Mouse (Mus musculus) intestine, postnatal 0 days (tissue): ENCODE data around the gene Dock7. TPM values are rescaled to one million over a fixed set of nuclear protein-coding genes. Genes with fewer than 3 reads are reported as not detected.

Experiments
- ATAC-seq: fragments of 200-750 bp; cut with Nextera tagmentation; 2 replicates; pipeline ENCODE4 v1.8.0; 2017; ENCODE audit warnings: mild to moderate bottlenecking, moderate TSS enrichment, moderate library complexity
- H3K27ac ChIP-seq: fragments of 300-500 bp; sonication (generic); 2 replicates; pipeline ENCODE4 v1.5.1; 2014; ENCODE audit warnings: mild to moderate bottlenecking, low read depth, low read length, moderate library complexity
- H3K27me3 ChIP-seq: fragments of 300-500 bp; sonication (generic); replicated peaks from 2 replicates; pipeline ENCODE4 v1.6.1; 2014; ENCODE audit warnings: low read length, mixed read lengths; ENCODE audit not compliant: control insufficient read depth, insufficient read depth
- H3K36me3 ChIP-seq: fragments of 300-500 bp; sonication (generic); 2 replicates; pipeline ENCODE4 v1.6.1; 2014; ENCODE audit warnings: mild to moderate bottlenecking, moderate library complexity; ENCODE audit not compliant: control insufficient read depth, insufficient read depth
- H3K4me1 ChIP-seq: fragments of 300-500 bp; sonication (generic); replicated peaks from 2 replicates; pipeline ENCODE4 v1.6.1; 2014; ENCODE audit warnings: antibody characterized with exemption, low read length, mixed read lengths; ENCODE audit not compliant: control insufficient read depth, insufficient read depth
- H3K4me2 ChIP-seq: fragments of 300-500 bp; sonication (generic); replicated peaks from 2 replicates; pipeline ENCODE4 v1.6.1; 2014; ENCODE audit warnings: low read depth, mild to moderate bottlenecking, moderate library complexity
- H3K4me3 ChIP-seq: fragments of 300-500 bp; sonication (generic); 2 replicates; pipeline ENCODE4 v1.5.1; 2014; ENCODE audit warnings: low read depth, low read length
- H3K9ac ChIP-seq: fragments of 300-500 bp; sonication (generic); 2 replicates; pipeline ENCODE4 v1.6.1; 2014; ENCODE audit warnings: mild to moderate bottlenecking, low read depth, low read length
- H3K9me3 ChIP-seq: fragments of 300-500 bp; sonication (generic); 2 replicates; pipeline ENCODE4 v1.6.1; 2016; ENCODE audit warnings: mixed run types; ENCODE audit not compliant: control insufficient read depth
- CTCF ChIP-seq: sonication (generic); IDR thresholded peaks from 2 replicates; pipeline ENCODE4 v1.5.1; 2016; ENCODE audit warnings: low read depth, mild to moderate bottlenecking, control low read depth, antibody characterized with exemption, moderate library complexity
- WGBS: fragments of 180-500 bp; shearing (Covaris S2); extraction: QIAGEN DNeasy Blood & Tissue Kit; methylation state at CpG from one replicate; pipeline ENCODE4 v1.1.7; 2014; 5-methylcytosine and 5-hydroxymethylcytosine counted together
- polyA plus RNA-seq: library from polyadenylated mRNA; unstranded; fragments of >200 nt; fragmentation: Nextera tagmentation; extraction: Ambion mirVana; gene quantifications from 2 replicates; pipeline ENCODE4 v1.2.1, GENCODE M21; 2015

The Dock7 gene
- polyA plus RNA-seq, 1 experiment from 2014 or later: 18.7 TPM

GRCm38 (mm10) chr4:98925250-98925781, 195.4 kb downstream of the Dock7 start:
- no peak for ATAC-seq
- H3K36me3 ChIP-seq: 0 out of 2 replicates have a peak, but pooled peaks cover 6% of the 10 kb centered on the region
- H3K4me2 ChIP-seq: peak overlapping the region; percentile 80
- 8% methylated on average over 6 of the region's 6 CpGs for WGBS
- no peak for TF ChIP-seq CTCF
- H3K27me3 ChIP-seq: no peaks in the 10 kb centered on the region
- no peak overlapping the region for H3K27ac ChIP-seq
- H3K4me1 ChIP-seq: no peaks in the 10 kb centered on the region
- no peaks in the 10 kb centered on the region for H3K9me3 ChIP-seq
- peak overlapping the region; percentile 96 for H3K4me3 ChIP-seq
- peak overlapping the region; percentile 86 for H3K9ac ChIP-seq

- no peak for ATAC-seq
- TF ChIP-seq CTCF: no peak
Observed at GRCm38 (mm10) chr4:98924906-98925178, 195.9 kb downstream of the Dock7 start.

GRCm38 (mm10) chr4:98924071-98924905, 196.4 kb downstream of the Dock7 start:
- H3K36me3 ChIP-seq: 0 out of 2 replicates have a peak, but pooled peaks cover 6% of the 10 kb centered on the region

More at GRCm38 (mm10) chr4:98924906-98925178, 195.9 kb downstream of the Dock7 start:
- peak overlapping the region; percentile 80 for H3K4me2 ChIP-seq
- H3K36me3 ChIP-seq: 0 out of 2 replicates have a peak, but pooled peaks cover 6% of the 10 kb centered on the region
- H3K4me1 ChIP-seq: no peaks in the 10 kb centered on the region
- peak overlapping the region; percentile 86 for H3K9ac ChIP-seq
- H3K9me3 ChIP-seq: no peaks in the 10 kb centered on the region
- H3K27ac ChIP-seq: no peak overlapping the region
- H3K4me3 ChIP-seq: peak overlapping the region; percentile 96
- 0% methylated on average over 2 of the region's 2 CpGs for WGBS
- H3K27me3 ChIP-seq: no peaks in the 10 kb centered on the region

DNA sequence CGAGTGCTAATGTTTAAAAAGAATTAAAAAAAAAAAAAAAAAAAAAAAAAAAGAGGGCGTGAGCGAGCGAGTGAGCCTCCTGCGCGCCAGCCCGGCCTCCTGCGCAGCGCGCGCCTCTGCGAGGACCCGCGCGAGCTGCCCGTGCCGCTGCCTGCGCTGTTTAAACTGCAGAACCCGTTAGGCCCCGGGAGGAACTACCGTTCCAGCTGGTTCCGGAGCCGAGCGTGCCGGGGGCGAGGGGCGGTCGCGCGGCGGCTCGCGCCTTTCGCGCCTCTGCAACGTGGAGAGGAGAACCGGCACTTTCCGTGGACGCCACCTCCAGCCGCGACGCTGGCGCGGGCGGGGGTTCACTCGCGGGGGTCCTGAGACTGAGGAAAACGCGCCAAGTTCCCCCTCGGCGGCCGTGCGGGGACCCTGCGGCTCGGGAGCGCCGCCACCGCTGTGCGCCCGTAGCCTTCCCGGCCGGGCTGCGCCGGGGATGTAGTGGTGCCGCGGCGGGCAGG, 197.1 kb downstream of the Dock7 start, which contains the start of gene Usp1:
TSS of gene Usp1 (plus strand) at position 243 of the 503 bp plus-strand sequence.
- Histone ChIP-seq H3K9ac (peak within 1 kb of the TSS; percentile 91), H3K4me3 (peak within 1 kb of the TSS; percentile 96), H3K4me1 (no peaks in the 10 kb centered on the region), H3K27me3 (no peaks in the 10 kb centered on the region), H3K27ac (peak within 1 kb of the TSS; percentile 99), H3K36me3 (0 out of 2 replicates have a peak, but pooled peaks cover under 1% of the 10 kb centered on the region), H3K9me3 (no peaks in the 10 kb centered on the region), H3K4me2 (peak within 1 kb of the TSS; percentile 86)
- under 1% methylated on average over 65 of the region's 67 CpGs for WGBS
- TF ChIP-seq CTCF: no peak
- no peak for ATAC-seq

More at GRCm38 (mm10) chr4:98924071-98924905, 196.4 kb downstream of the Dock7 start:
- under 1% methylated on average over 60 of the region's 66 CpGs for WGBS
- Histone ChIP-seq H3K4me1 (no peaks in the 10 kb centered on the region), H3K27me3 (no peaks in the 10 kb centered on the region), H3K27ac (peak overlapping the region; percentile 99), H3K9ac (peak overlapping the region; percentile 86), H3K4me2 (peak overlapping the region; percentile 80), H3K4me3 (peak overlapping the region; percentile 96), H3K9me3 (no peaks in the 10 kb centered on the region)
- no peak for TF ChIP-seq CTCF
- peak; percentile 9 for ATAC-seq

DNA sequence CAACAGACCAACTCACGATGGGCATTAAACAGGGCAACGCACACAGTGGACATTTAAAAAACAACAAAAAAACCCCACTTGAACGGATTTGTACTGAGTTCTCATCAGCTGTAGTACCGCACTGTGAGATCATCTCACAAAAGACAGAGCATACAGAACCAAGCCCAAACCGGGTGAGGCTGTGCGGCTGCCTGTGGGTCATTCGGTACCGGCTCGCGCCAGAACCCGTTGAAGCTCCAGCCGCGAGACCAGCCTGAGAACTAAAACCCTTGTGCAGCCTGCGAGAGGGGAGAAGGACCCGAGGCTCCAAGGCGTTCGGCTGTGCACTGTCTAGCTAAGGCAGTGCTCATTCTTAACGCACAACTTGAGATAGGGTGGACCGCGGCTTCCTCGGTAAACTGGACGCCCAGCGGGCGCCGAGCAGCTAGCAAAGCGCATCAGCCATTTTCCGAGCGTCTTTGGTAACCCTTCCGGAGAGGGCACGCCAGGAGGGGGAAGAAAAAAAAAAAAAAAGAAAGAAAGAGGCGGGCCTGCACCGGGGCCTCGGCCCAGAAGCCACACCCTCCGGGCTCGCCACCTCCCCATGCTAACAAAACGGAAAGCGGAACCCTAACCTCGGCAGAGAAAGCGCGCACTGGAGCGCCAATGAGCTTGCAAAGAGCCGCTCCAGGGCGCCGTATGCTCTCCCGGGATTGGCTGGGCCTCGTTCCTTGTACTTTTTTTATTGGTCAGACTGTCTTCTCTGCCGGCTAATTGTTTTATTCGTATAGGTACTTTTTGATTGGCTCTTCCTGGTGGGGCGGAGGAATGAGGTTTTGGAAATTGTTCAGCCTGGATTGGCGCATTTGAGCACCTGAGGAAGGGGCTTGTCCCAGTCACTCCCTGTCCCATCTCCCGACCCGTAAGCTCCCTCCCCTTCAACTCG, 197.8 kb downstream of the Dock7 start:
- Histone ChIP-seq H3K4me2 (peak overlapping the region; percentile 86), H3K9ac (peak overlapping the region; percentile 91), H3K27me3 (no peaks in the 10 kb centered on the region), H3K4me1 (peaks cover under 1% of the 10 kb centered on the region; the same call in 1 of the 2 replicates), H3K27ac (peak overlapping the region; percentile 99), H3K4me3 (peak overlapping the region; percentile 96), H3K9me3 (no peaks in the 10 kb centered on the region), H3K36me3 (no peaks in the 10 kb centered on the region)
- WGBS: under 1% methylated on average over 53 of the region's 53 CpGs
- TF ChIP-seq CTCF: no peak
- ATAC-seq: peak; percentile 96
